Mouse (Mus musculus) B cell, adult 62 days (primary cell): Measurements from ENCODE around the gene Klhl5. TPM values are rescaled to one million over a fixed set of nuclear protein-coding genes. Genes with fewer than 3 reads are reported as not detected.

Experiments
- total RNA-seq: library from RNA; stranded (reverse); gene quantifications from 4 replicates; pipeline ENCODE4 v1.2.4, GENCODE M21; 2023

The Klhl5 gene
- total RNA-seq, result 21.2 to 27.9 TPM (median 24.8 TPM) in 4 replicates

DNA sequence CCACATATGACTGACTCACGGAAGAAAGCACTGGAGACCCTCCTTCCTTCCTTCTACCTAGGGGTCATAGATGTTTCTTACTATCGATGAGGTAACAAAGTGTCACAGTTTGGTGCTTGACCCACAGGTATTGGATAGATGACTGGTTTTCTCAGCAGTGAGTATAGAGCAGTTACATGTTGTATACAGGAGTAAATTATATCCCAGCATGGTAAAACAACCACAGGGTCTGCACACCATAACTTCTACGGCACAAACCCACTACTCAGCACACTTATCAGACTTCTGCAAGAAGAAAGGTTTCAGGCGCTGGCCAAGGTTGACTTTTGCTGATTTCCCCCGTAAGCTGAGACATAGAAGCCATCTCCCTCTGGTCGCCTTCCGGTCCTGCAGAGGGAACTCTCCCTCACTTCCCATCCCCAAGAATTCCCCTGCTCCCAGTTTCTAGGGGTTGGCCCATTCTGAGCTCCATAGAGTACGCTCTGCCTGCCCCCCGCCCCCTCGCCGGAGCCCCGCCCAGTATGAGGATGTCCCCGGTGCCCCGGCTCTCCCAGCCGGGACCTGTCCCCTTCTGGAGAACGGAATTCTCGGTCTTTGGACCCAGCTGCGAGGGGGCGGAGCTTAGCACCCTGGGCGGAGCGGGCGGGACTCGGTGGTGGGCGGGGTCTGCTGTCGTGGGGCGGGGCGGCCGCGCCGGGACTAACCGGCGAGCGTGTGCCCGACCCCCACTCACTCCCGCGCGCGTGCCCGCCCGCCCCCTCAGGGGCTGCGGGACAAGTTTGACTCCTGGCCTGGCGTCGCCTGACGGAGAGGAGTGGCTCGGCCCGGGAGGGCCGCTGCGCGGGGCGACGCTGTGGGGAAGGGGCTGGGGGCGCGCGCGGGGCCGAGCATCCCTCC is at the start of gene Klhl5:
TSS of gene Klhl5 (plus strand) at position 664 of the 897 bp plus-strand sequence.

DNA sequence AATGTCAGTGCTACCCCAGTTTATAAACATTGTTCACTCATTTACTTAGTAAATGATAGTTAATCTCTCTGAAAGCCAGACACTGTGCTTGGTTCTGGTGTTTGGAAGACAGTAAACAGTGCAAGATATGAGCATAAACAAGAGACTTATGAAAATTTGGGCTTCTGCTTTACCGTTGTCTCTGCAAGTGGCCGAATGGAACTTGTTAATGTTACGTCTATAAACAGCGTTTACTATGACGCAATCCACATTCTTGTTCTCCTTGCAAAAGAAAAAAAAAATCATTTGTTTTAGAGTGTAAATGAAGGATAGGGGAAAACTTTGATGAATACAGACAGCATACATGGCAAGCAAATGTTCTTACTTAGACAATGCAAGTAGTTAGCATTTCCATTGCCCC is 15.4 kb upstream of the Klhl5 start, which contains the start of gene Tmem156:
TSS of gene Tmem156 (minus strand) at position 212 of the 400 bp plus-strand sequence.

DNA sequence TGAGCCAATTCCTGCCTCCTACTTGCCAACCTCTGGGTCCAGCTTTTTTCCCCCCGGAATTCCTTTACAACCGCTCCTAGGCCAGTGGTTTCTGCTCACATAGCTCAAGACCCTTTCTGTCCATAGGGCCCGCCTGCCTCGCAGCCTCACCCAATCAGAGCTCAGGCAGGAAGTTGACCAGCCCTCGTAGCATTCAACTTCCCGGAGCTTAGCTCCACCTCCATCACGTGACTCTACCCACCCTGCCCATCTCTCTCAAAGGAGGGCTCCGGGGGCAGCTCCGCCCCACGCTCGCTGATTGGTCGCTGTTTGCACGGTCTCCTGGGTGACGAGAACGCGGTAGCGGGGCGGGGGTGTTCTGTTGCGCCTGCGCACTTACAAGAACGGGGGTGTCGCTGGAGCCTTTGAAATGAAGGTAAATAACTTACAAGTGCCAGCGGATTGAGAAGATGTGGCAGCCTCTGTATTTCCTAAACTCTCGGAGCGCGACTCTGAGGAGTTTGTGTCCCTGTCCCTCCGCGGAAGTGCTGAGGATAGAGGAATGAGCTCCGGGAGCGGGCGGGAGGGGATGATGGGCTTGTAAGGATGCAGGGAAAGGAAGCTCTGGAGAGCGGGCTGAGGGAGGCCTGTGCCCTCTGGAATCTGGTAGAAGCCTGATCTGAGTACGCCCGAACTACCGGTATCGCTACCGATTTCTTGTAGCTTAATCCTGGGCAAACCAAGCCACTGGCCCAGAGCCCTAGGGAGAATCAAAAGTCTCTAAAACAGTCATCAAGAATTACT is 92.2 kb downstream of the Klhl5 start, which contains the start of gene Wdr19:
TSS of gene Wdr19 (plus strand) at position 351 of the 783 bp plus-strand sequence.

Other genes starting within 250 kb of the Klhl5 start
- gene Tlr1, start 174.0 kb upstream of the Klhl5 start, total RNA-seq, result 94.9 to 120 TPM (median 95.7 TPM) in 4 replicates
- gene Tlr6, start 147.4 kb upstream of the Klhl5 start, total RNA-seq, result 18.0 to 23.8 TPM (median 20.4 TPM) in 4 replicates
- gene Fam114a1, start 137.5 kb upstream of the Klhl5 start, total RNA-seq, result 3.6 to 7.2 TPM (median 5.2 TPM) in 4 replicates
- 25.4 to 30.9 TPM (median 26.4 TPM) in 4 replicates for gene Tmem156, start 15.4 kb upstream of the Klhl5 start, total RNA-seq
- gene Wdr19, start 92.2 kb downstream of the Klhl5 start, total RNA-seq, result 1.3 to 2.3 TPM (median 1.9 TPM) in 4 replicates
- 79.2 to 93.3 TPM (median 87.3 TPM) in 4 replicates for gene Rfc1, start 228.1 kb downstream of the Klhl5 start, total RNA-seq
- gene Klb, start 240.8 kb downstream of the Klhl5 start, total RNA-seq, result not detected in 4 replicates